In genomic region chr2:77263477-77264435, GRCm38 (mm10) we compare ENCODE assay signal across 12 mouse cellular contexts. TPM values are rescaled to one million over a fixed set of nuclear protein-coding genes. Genes with fewer than 3 reads are reported as not detected.
DNase-seq lines count a peak whose midpoint lies in the region; ATAC-seq and TF ChIP-seq lines count a peak whose summit lies in the region.
"Had no signal": no experiment of that assay in that cellular context is flagged by ENCODE, and none has a peak within 500 bp of the region (broad histone marks: within the 10 kb centered on the region; RNA-seq: fewer than 3 reads in every experiment).

No protein-coding gene starts in this region.

- TF ChIP-seq POLR2A in heart, adult 2 months (IDR thresholded peaks at IDR 0.05; ENCODE audit: insufficient read depth, low read depth, low read length), result no peak

- WGBS in heart, adult 2 months, result 57% methylated on average over 11 of the region's 11 CpGs
- WGBS in lung, embryonic 16.5 days, result 49% methylated on average over 11 of the region's 11 CpGs
- WGBS in intestine, postnatal 0 days, result 44% methylated on average over 11 of the region's 11 CpGs

- no peak overlapping the region for H3K4me3 ChIP-seq in heart, adult 2 months
- no peak overlapping the region for H3K4me3 ChIP-seq in lung, embryonic 16.5 days (ENCODE audit: low read length)
- no peak overlapping the region for H3K4me3 ChIP-seq in intestine, postnatal 0 days (ENCODE audit: low read depth, low read length)
- H3K4me3 ChIP-seq: embryonic facial prominence, embryonic 15.5 days; myocyte had no signal

- DNase-seq in heart, adult 2 months, result no peak
- DNase-seq in heart, postnatal 4 days, result no peak
- DNase-seq in lung, postnatal 36 days, result no peak
- DNase-seq in cerebellum, adult 8-10 months, result peak; percentile 72
- DNase-seq in layer of hippocampus, adult 8-10 months (ENCODE audit: low spot score in 2 of 2), result no peak
- no peak for DNase-seq in adrenal gland, postnatal 14 days
- DNase-seq: kidney, adult 18-20 months; lung, adult 18-20 months had no signal

- H3K27me3 ChIP-seq in heart, adult 2 months (ENCODE audit: control insufficient read depth, insufficient read depth, low read length), result no peaks in the 10 kb centered on the region
- H3K27me3 ChIP-seq in lung, embryonic 16.5 days (ENCODE audit: control insufficient read depth, insufficient read depth, low read depth, low read length), result no peaks in the 10 kb centered on the region
- H3K27me3 ChIP-seq in intestine, postnatal 0 days (replicated peaks; ENCODE audit: control insufficient read depth, insufficient read depth, low read length), result no peaks in the 10 kb centered on the region
- H3K27me3 ChIP-seq: embryonic facial prominence, embryonic 15.5 days had no signal

- no peak for TF ChIP-seq EP300 in heart, adult 2 months (IDR thresholded peaks at IDR 0.05; ENCODE audit: insufficient read depth, low read depth, low read length)

- peaks cover 20% of the 10 kb centered on the region for H3K4me1 ChIP-seq in heart, adult 2 months (ENCODE audit: control insufficient read depth, insufficient read depth, low read length)
- H3K4me1 ChIP-seq in lung, embryonic 16.5 days (replicated peaks; ENCODE audit: control insufficient read depth, insufficient read depth, low read length), result peaks cover 29% of the 10 kb centered on the region
- H3K4me1 ChIP-seq in intestine, postnatal 0 days (replicated peaks; ENCODE audit: control insufficient read depth, insufficient read depth, low read length), result peaks cover 17% of the 10 kb centered on the region; the same call in 1 of the 2 replicates

- ATAC-seq in lung, embryonic 16.5 days (ENCODE audit: low read depth), result no peak
- peak; percentile 76; the same call in 1 of the 2 replicates for ATAC-seq in intestine, postnatal 0 days

- H3K79me2 ChIP-seq in heart, adult 2 months (replicated peaks; ENCODE audit: control insufficient read depth, insufficient read depth, low read length), result peaks cover 3% of the 10 kb centered on the region; the same call in 1 of the 2 replicates

- H3K27ac ChIP-seq in heart, adult 2 months, result no peak overlapping the region
- H3K27ac ChIP-seq in lung, embryonic 16.5 days (ENCODE audit: low read length), result no peak overlapping the region
- peak overlapping the region; percentile 71 for H3K27ac ChIP-seq in intestine, postnatal 0 days (ENCODE audit: low read depth, low read length)
- H3K27ac ChIP-seq: embryonic facial prominence, embryonic 15.5 days had no signal

- 0 out of 2 replicates have a peak, but pooled peaks have one; percentile 5 for TF ChIP-seq CTCF in heart, adult 2 months (IDR thresholded peaks at IDR 0.05)
- peak; percentile 50 for TF ChIP-seq CTCF in intestine, postnatal 0 days (IDR thresholded peaks at IDR 0.05; ENCODE audit: low read depth)

- no peaks in the 10 kb centered on the region for H3K9me3 ChIP-seq in lung, embryonic 16.5 days (ENCODE audit: control insufficient read depth, low read length)
- no peaks in the 10 kb centered on the region for H3K9me3 ChIP-seq in intestine, postnatal 0 days (ENCODE audit: control insufficient read depth)
- H3K9me3 ChIP-seq: embryonic facial prominence, embryonic 15.5 days had no signal

- H3K36me3 ChIP-seq in heart, adult 2 months (ENCODE audit: control insufficient read depth, insufficient read depth, low read length), result peaks cover 14% of the 10 kb centered on the region
- H3K36me3 ChIP-seq in lung, embryonic 16.5 days (ENCODE audit: control insufficient read depth, insufficient read depth, low read length), result no peaks in the 10 kb centered on the region
- H3K36me3 ChIP-seq in intestine, postnatal 0 days (ENCODE audit: control insufficient read depth, insufficient read depth), result no peaks in the 10 kb centered on the region
- H3K36me3 ChIP-seq: embryonic facial prominence, embryonic 15.5 days had no signal

- intact Hi-C loops in heart, adult 2 months (cut with DNase I), result loop anchor here (5.0 kb wide), 2 partner anchors 54 to 79 kb away; no protein-coding TSS in a partner anchor

- no peak overlapping the region for H3K4me2 ChIP-seq in lung, embryonic 16.5 days (ENCODE audit: low read depth, low read length)
- H3K4me2 ChIP-seq in intestine, postnatal 0 days (replicated peaks; ENCODE audit: low read depth), result peak overlapping the region; percentile 38; the same call in 1 of the 2 replicates
- H3K4me2 ChIP-seq: embryonic facial prominence, embryonic 15.5 days had no signal

- H3K9ac ChIP-seq in heart, adult 2 months (ENCODE audit: low read depth, low read length), result no peak overlapping the region
- H3K9ac ChIP-seq in lung, embryonic 16.5 days (ENCODE audit: low read length), result peak overlapping the region; percentile 24; the same call in 1 of the 2 replicates
- no peak overlapping the region; the same call in 1 of the 2 replicates for H3K9ac ChIP-seq in intestine, postnatal 0 days (ENCODE audit: low read depth, low read length)
- H3K9ac ChIP-seq: embryonic facial prominence, embryonic 15.5 days had no signal

RNA-seq across cellular contexts. Expression of gene Sestd1, which starts 16.6 kb away (rescaled TPM):
- total RNA-seq in heart, adult 2 months (2021), result 10 to 100 TPM; 18.3 to 21.2 TPM
- polyA plus RNA-seq in heart, adult 2 months (2012; rRNA removed), result 9.0 and 14.6 TPM in 2 replicates
- 10 to 100 TPM; 31.4 to 33.3 TPM for total RNA-seq in heart, postnatal 4 days (2021)
- polyA plus RNA-seq in lung, embryonic 16.5 days (2015; fragmentation: Nextera tagmentation; extraction: Ambion mirVana), result 14.8 and 17.1 TPM in 2 replicates
- 10.8 and 11.2 TPM in 2 replicates for polyA plus RNA-seq in intestine, postnatal 0 days (2015; fragmentation: Nextera tagmentation; extraction: Ambion mirVana)
- 10 to 100 TPM; 31.5 to 38.2 (median 34.1) TPM for total RNA-seq in layer of hippocampus, adult 8-10 months (2022)
- 15.5 and 17.8 TPM in 2 replicates for total RNA-seq in adrenal gland, postnatal 14 days (2021)
